Mouse (Mus musculus) midbrain, embryonic 16.5 days (tissue): ENCODE measurements around the gene Gm44790. TPM values are rescaled to one million over a fixed set of nuclear protein-coding genes. Genes with fewer than 3 reads are reported as not detected.

Source experiments
- ATAC-seq: fragments of 200-750 bp; cut with Nextera tagmentation; 2 replicates; pipeline ENCODE4 v1.8.0; 2017; ENCODE audit warnings: moderate TSS enrichment
- H3K27ac ChIP-seq: fragments of 300-500 bp; sonication (generic); 2 replicates; pipeline ENCODE4 v1.5.1; 2014; ENCODE audit warnings: mild to moderate bottlenecking, low read length, mixed read lengths
- H3K27me3 ChIP-seq: fragments of 300-500 bp; sonication (generic); 2 replicates; pipeline ENCODE4 v1.6.1; 2014; ENCODE audit warnings: low read depth, low read length, mixed read lengths; ENCODE audit not compliant: control insufficient read depth, insufficient read depth
- H3K36me3 ChIP-seq: fragments of 300-500 bp; sonication (generic); 2 replicates; pipeline ENCODE4 v1.6.1; 2014; ENCODE audit warnings: mild to moderate bottlenecking, low read length, moderate library complexity, mixed read lengths; ENCODE audit not compliant: control insufficient read depth, insufficient read depth
- H3K4me1 ChIP-seq: fragments of 300-500 bp; sonication (generic); 2 replicates; pipeline ENCODE4 v1.6.1; 2014; ENCODE audit warnings: mild to moderate bottlenecking, low read length, mixed read lengths; ENCODE audit not compliant: control insufficient read depth, insufficient read depth
- H3K4me2 ChIP-seq: fragments of 300-500 bp; sonication (generic); 2 replicates; pipeline ENCODE4 v1.6.1; 2014; ENCODE audit warnings: mild to moderate bottlenecking, low read length, mixed read lengths
- H3K4me3 ChIP-seq: fragments of 300-500 bp; sonication (generic); 2 replicates; pipeline ENCODE4 v1.5.1; 2014; ENCODE audit warnings: low read depth, mild to moderate bottlenecking, low read length, moderate library complexity, mixed read lengths
- H3K9ac ChIP-seq: fragments of 300-500 bp; sonication (generic); 2 replicates; pipeline ENCODE4 v1.6.1; 2014; ENCODE audit warnings: low read depth, low read length, mixed read lengths
- H3K9me3 ChIP-seq: fragments of 300-500 bp; sonication (generic); replicated peaks from 2 replicates; pipeline ENCODE4 v1.6.1; 2014; ENCODE audit warnings: mild to moderate bottlenecking, low read length, mixed read lengths; ENCODE audit not compliant: control insufficient read depth, poor library complexity, severe bottlenecking
- WGBS: fragments of 180-500 bp; shearing (Covaris S2); extraction: QIAGEN DNeasy Blood & Tissue Kit; methylation state at CpG from one replicate; pipeline ENCODE4 v1.1.7; 2014; 5-methylcytosine and 5-hydroxymethylcytosine counted together
- polyA plus RNA-seq: library from polyadenylated mRNA; unstranded; fragments of >200 nt; fragmentation: Nextera tagmentation; extraction: Ambion mirVana; gene quantifications from 2 replicates; pipeline ENCODE4 v1.2.1, GENCODE M21; 2015

Gm44790 gene
- polyA plus RNA-seq, 1 experiment from 2014 or later: not detected

- Histone ChIP-seq H3K27ac (no peak overlapping the region), H3K9me3 (no peaks in the 10 kb centered on the region), H3K27me3 (no peaks in the 10 kb centered on the region), H3K4me2 (no peak overlapping the region), H3K36me3 (peaks cover 49% of the 10 kb centered on the region), H3K4me3 (no peak overlapping the region), H3K9ac (no peak overlapping the region), H3K4me1 (no peaks in the 10 kb centered on the region)
- ATAC-seq: no peak
- WGBS: over 99% methylated on average over 3 of the region's 3 CpGs
These were observed 5.1 kb downstream of the Gm44790 start for GRCm38 (mm10) chr6:86431531-86431930.

- Histone ChIP-seq H3K9me3 (no peaks in the 10 kb centered on the region), H3K4me1 (no peaks in the 10 kb centered on the region; the same call in 1 of the 2 replicates), H3K9ac (no peak overlapping the region), H3K4me2 (no peak overlapping the region), H3K4me3 (no peak overlapping the region), H3K36me3 (peaks cover 36% of the 10 kb centered on the region), H3K27me3 (no peaks in the 10 kb centered on the region), H3K27ac (no peak overlapping the region)
- no peak for ATAC-seq
- 100% methylated on average over 1 of the region's 1 CpGs for WGBS
These were observed 7.2 kb downstream of the Gm44790 start for GRCm38 (mm10) chr6:86433696-86434095.

GRCm38 (mm10) chr6:86437711-86438110, 11.3 kb downstream of the Gm44790 start:
- ATAC-seq: peak; percentile 41; the same call in 1 of the 2 replicates

GRCm38 (mm10) chr6:86438272-86439118, 12.0 kb downstream of the Gm44790 start, which contains the start of gene C87436:
TSS of gene C87436 (plus strand) at chr6:86438374.
- Histone ChIP-seq H3K4me3 (peak within 1 kb of the TSS; percentile 77), H3K9ac (peak within 1 kb of the TSS; percentile 90), H3K27me3 (no peaks in the 10 kb centered on the region), H3K36me3 (peaks cover 18% of the 10 kb centered on the region), H3K9me3 (no peaks in the 10 kb centered on the region), H3K4me1 (peaks cover 9% of the 10 kb centered on the region), H3K27ac (peak within 1 kb of the TSS; percentile 88), H3K4me2 (peak within 1 kb of the TSS; percentile 67)
- ATAC-seq: peak; percentile 96
- under 1% methylated on average over 59 of the region's 59 CpGs for WGBS

More at GRCm38 (mm10) chr6:86437711-86438110, 11.3 kb downstream of the Gm44790 start:
- Histone ChIP-seq H3K4me3 (peak overlapping the region; percentile 77), H3K27ac (peak overlapping the region; percentile 88), H3K4me1 (peaks cover 9% of the 10 kb centered on the region), H3K27me3 (no peaks in the 10 kb centered on the region), H3K4me2 (peak overlapping the region; percentile 67), H3K36me3 (peaks cover 21% of the 10 kb centered on the region), H3K9me3 (no peaks in the 10 kb centered on the region), H3K9ac (peak overlapping the region; percentile 52)
- WGBS: 1% methylated on average over 14 of the region's 14 CpGs

- no peak for ATAC-seq
- H3K36me3 ChIP-seq: peaks cover 20% of the 10 kb centered on the region
- H3K9me3 ChIP-seq: no peaks in the 10 kb centered on the region
- H3K27ac ChIP-seq: peak overlapping the region; percentile 88
- peak overlapping the region; percentile 65 for H3K4me2 ChIP-seq
- H3K4me1 ChIP-seq: peaks cover 9% of the 10 kb centered on the region
- peak overlapping the region; percentile 77 for H3K4me3 ChIP-seq
- 5% methylated on average over 13 of the region's 13 CpGs for WGBS
- H3K27me3 ChIP-seq: no peaks in the 10 kb centered on the region
- peak overlapping the region; percentile 90 for H3K9ac ChIP-seq
These were observed 12.7 kb downstream of the Gm44790 start for GRCm38 (mm10) chr6:86439119-86439496.

GRCm38 (mm10) chr6:86439531-86439930, 13.1 kb downstream of the Gm44790 start:
- peak overlapping the region; percentile 65 for H3K4me2 ChIP-seq
- H3K9me3 ChIP-seq: no peaks in the 10 kb centered on the region
- 92% methylated on average over 1 of the region's 1 CpGs for WGBS
- H3K27ac ChIP-seq: no peak overlapping the region
- H3K4me3 ChIP-seq: peak overlapping the region; percentile 77
- peak overlapping the region; percentile 90; the same call in 1 of the 2 replicates for H3K9ac ChIP-seq
- H3K36me3 ChIP-seq: peaks cover 22% of the 10 kb centered on the region
- H3K4me1 ChIP-seq: peaks cover 9% of the 10 kb centered on the region
- ATAC-seq: no peak
- H3K27me3 ChIP-seq: no peaks in the 10 kb centered on the region

- no peaks in the 10 kb centered on the region for H3K27me3 ChIP-seq
- H3K9me3 ChIP-seq: no peaks in the 10 kb centered on the region
- WGBS: 94% methylated on average over 10 of the region's 10 CpGs
- no peak overlapping the region for H3K4me3 ChIP-seq
- peaks cover 9% of the 10 kb centered on the region for H3K4me1 ChIP-seq
- peaks cover 23% of the 10 kb centered on the region for H3K36me3 ChIP-seq
- H3K9ac ChIP-seq: no peak overlapping the region
- ATAC-seq: no peak
- H3K4me2 ChIP-seq: no peak overlapping the region
- no peak overlapping the region for H3K27ac ChIP-seq
These were observed 15.1 kb downstream of the Gm44790 start for GRCm38 (mm10) chr6:86441571-86441970.

- no peaks in the 10 kb centered on the region for H3K27me3 ChIP-seq
- H3K27ac ChIP-seq: no peak overlapping the region
- no peaks in the 10 kb centered on the region for H3K9me3 ChIP-seq
- H3K9ac ChIP-seq: no peak overlapping the region
- whole genome bisulfite sequencing: 94% methylated on average over 18 of the region's 18 CpGs
- no peaks in the 10 kb centered on the region for H3K4me1 ChIP-seq
- H3K4me2 ChIP-seq: no peak overlapping the region
- H3K4me3 ChIP-seq: no peak overlapping the region
- no peak for ATAC-seq
- peaks cover 26% of the 10 kb centered on the region for H3K36me3 ChIP-seq
These were observed 19.1 kb downstream of the Gm44790 start for GRCm38 (mm10) chr6:86445551-86445950.

GRCm38 (mm10) chr6:86446927-86447568, 20.6 kb downstream of the Gm44790 start:
- Histone ChIP-seq H3K27ac (no peak overlapping the region), H3K27me3 (no peaks in the 10 kb centered on the region), H3K36me3 (peaks cover 27% of the 10 kb centered on the region), H3K9ac (no peak overlapping the region), H3K4me2 (no peak overlapping the region), H3K4me1 (no peaks in the 10 kb centered on the region), H3K9me3 (no peaks in the 10 kb centered on the region), H3K4me3 (no peak overlapping the region)
- WGBS: 96% methylated on average over 1 of the region's 1 CpGs
- no peak for ATAC-seq
